Mouse (Mus musculus): Measurements from ENCODE around the gene Mkrn2.

GRCm38 (mm10) chr6:115613793-115614192 lies 12.1 kb downstream of the Mkrn2 start:
- TF ChIP-seq CTCF (IDR thresholded peaks at IDR 0.05; ENCODE audit: control insufficient read depth, insufficient read depth, low read length) (no peak), POLR2A (IDR thresholded peaks at IDR 0.05; ENCODE audit: borderline replicate concordance, control insufficient read depth, low read depth, low read length) (no peak)

Data from bone marrow, adult 2 months (tissue).